Mouse (Mus musculus): ENCODE data around the gene Arhgap22.

GRCm38 (mm10) chr14:33247623-33248022, 33.8 kb downstream of the Arhgap22 start:
- TF ChIP-seq CTCF (IDR thresholded peaks at IDR 0.05; ENCODE audit: low read depth, low read length) (no peak), POLR2A (IDR thresholded peaks at IDR 0.05; ENCODE audit: insufficient read depth, low read length) (no peak)

Measured in ES-Bruce4 (cell line).